Mouse (Mus musculus) forebrain, embryonic 12.5 days (tissue): ENCODE measurements at regions not wholly inside any gene's neighbourhood (a gene's known extent, or its start where the extent isn't known, plus 50 kb on each side); places are given as distances from the start of the nearest gene placed in this dataset.
A peak's percentile ranks its signal among the peaks of the same experiment; 100 is the strongest.
"Not testable (repeated sequence)": the region's sequence is repeated elsewhere in the genome, so short reads cannot be mapped to it uniquely, and the experiment has no call there.

ENCODE experiments used
- ATAC-seq: fragments of 200-750 bp; cut with Nextera tagmentation; 2 replicates; pipeline ENCODE4 v1.8.0; 2017; ENCODE audit warnings: moderate TSS enrichment; ENCODE audit not compliant: low FRiP score
- H3K27ac ChIP-seq: fragments of 300-500 bp; sonication (generic); 2 replicates; pipeline ENCODE4 v1.5.1; 2016; ENCODE audit warnings: mild to moderate bottlenecking
- H3K27me3 ChIP-seq: fragments of 300-500 bp; sonication (generic); 2 replicates; pipeline ENCODE4 v1.6.1; 2016; ENCODE audit warnings: mild to moderate bottlenecking
- H3K36me3 ChIP-seq: fragments of 300-500 bp; sonication (generic); replicated peaks from 2 replicates; pipeline ENCODE4 v1.6.1; 2016; ENCODE audit warnings: mild to moderate bottlenecking
- H3K4me1 ChIP-seq: fragments of 300-500 bp; sonication (generic); 2 replicates; pipeline ENCODE4 v1.6.1; 2016
- H3K4me2 ChIP-seq: fragments of 300-500 bp; sonication (generic); 2 replicates; pipeline ENCODE4 v1.6.1; 2016; ENCODE audit warnings: mild to moderate bottlenecking, moderate library complexity
- H3K4me3 ChIP-seq: fragments of 300-500 bp; sonication (generic); replicated peaks from 2 replicates; pipeline ENCODE4 v1.5.1; 2016; ENCODE audit warnings: mild to moderate bottlenecking
- H3K9ac ChIP-seq: fragments of 300-500 bp; sonication (generic); 2 replicates; pipeline ENCODE4 v1.6.1; 2016; ENCODE audit warnings: mild to moderate bottlenecking
- H3K9me3 ChIP-seq: fragments of 300-500 bp; sonication (generic); 2 replicates; pipeline ENCODE4 v1.6.1; 2016
- WGBS: fragments of 180-500 bp; shearing (Covaris S2); methylation state at CpG from one replicate; pipeline ENCODE4 v1.1.7; 2016; 5-methylcytosine and 5-hydroxymethylcytosine counted together

DNA sequence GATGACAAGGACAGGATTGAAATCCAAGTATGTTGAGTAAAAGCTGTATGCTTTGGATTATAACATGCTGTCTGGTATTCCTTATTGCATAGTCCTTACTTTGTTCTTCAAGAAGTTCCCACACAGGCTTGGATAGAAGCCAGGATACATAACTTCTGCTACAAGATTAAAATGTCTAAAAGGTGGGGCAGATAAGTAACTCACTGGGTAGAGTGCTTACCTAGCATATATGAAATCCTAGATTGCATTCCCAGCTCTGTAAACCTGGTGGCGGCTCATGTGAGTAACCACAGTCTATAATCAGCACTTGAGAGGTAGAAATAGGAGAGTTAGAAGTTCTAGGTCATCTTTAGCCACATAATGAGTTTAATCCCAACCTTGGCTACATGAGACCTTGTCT, 126.0 kb upstream of the Try4 start:
- no peak overlapping the region for H3K9ac ChIP-seq
- ATAC-seq = no peak
- WGBS = 88% methylated on average over 1 of the region's 1 CpGs
- no peak overlapping the region for H3K27ac ChIP-seq
- H3K4me2 ChIP-seq = no peak overlapping the region
- H3K9me3 ChIP-seq = no peaks in the 10 kb centered on the region
- H3K27me3 ChIP-seq = no peaks in the 10 kb centered on the region
- no peak overlapping the region for H3K4me3 ChIP-seq
- H3K4me1 ChIP-seq = no peaks in the 10 kb centered on the region
- no peaks in the 10 kb centered on the region for H3K36me3 ChIP-seq

DNA sequence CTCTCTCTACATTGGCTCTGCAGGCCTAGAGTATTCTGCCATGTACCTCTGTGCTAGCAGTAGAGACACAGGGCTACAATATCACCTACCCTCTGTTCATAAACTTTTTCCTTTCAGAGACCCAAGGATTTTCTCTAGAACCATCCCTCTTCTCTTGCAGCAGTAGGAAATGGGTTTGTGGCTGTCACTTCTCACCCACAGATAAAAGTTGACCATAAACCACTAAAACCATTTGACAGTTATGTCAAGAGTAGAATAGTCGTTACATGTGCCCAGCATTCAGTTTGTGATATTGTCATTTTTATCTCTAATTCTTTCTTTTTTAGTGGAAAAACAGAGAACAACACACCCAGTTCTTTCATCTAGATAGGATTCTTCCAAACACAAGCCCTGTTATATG, 128.2 kb upstream of the 2210010C04Rik start:
- Histone ChIP-seq H3K36me3 (no peaks in the 10 kb centered on the region), H3K9me3 (no peaks in the 10 kb centered on the region), H3K27me3 (no peaks in the 10 kb centered on the region), H3K4me2 (no peak overlapping the region), H3K4me3 (no peak overlapping the region), H3K9ac (no peak overlapping the region), H3K27ac (no peak overlapping the region), H3K4me1 (no peaks in the 10 kb centered on the region)
- WGBS = 79% methylated on average over 1 of the region's 1 CpGs
- no peak for ATAC-seq

DNA sequence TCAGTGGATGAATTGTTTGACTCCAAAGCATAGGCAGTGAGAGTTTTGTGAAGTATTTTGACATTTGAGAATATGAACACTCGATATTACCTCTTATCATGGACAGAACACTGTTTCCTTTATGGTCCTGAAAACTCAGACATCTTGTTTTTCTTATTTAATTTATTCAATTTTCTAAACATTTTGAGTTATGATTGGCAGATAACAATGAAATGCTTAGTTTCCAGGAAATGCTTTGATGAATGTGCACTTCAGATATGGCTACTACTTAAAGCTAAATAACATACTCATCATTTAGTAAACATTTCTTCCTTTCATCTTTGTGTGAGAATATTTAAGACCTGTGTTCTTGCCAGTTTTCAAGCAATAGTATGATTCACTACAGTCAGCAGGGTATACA, 126.4 kb upstream of the 2210010C04Rik start:
- 81% methylated on average over 1 of the region's 1 CpGs for WGBS
- no peaks in the 10 kb centered on the region for H3K27me3 ChIP-seq
- H3K9me3 ChIP-seq = no peaks in the 10 kb centered on the region
- no peak for ATAC-seq
- no peaks in the 10 kb centered on the region for H3K36me3 ChIP-seq
- H3K4me3 ChIP-seq = no peak overlapping the region
- H3K9ac ChIP-seq = no peak overlapping the region
- H3K4me1 ChIP-seq = no peaks in the 10 kb centered on the region
- no peak overlapping the region for H3K4me2 ChIP-seq
- no peak overlapping the region for H3K27ac ChIP-seq

DNA sequence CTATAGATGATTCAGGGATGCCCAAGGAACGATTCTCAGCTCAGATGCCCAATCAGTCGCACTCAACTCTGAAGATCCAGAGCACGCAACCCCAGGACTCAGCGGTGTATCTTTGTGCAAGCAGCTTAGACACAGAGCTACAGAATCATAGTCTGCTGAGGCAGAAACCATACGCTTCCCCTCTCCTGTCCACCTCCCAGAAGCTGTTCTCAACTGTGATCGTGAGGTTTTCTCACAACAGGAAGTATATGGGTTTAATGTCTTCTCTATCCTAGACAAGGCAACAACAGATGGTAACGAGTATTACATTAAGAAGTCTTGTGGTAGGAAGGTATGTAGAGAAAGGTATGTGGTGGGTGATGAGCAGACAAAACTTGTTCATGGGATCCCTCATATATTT, 116.8 kb upstream of the 2210010C04Rik start:
- no peak overlapping the region for H3K4me2 ChIP-seq
- H3K4me3 ChIP-seq = no peak overlapping the region
- H3K27ac ChIP-seq = no peak overlapping the region
- H3K27me3 ChIP-seq = no peaks in the 10 kb centered on the region
- no peak for ATAC-seq
- WGBS = 92% methylated on average over 7 of the region's 7 CpGs
- no peaks in the 10 kb centered on the region for H3K9me3 ChIP-seq
- no peak overlapping the region for H3K9ac ChIP-seq
- no peaks in the 10 kb centered on the region for H3K4me1 ChIP-seq
- H3K36me3 ChIP-seq = no peaks in the 10 kb centered on the region

DNA sequence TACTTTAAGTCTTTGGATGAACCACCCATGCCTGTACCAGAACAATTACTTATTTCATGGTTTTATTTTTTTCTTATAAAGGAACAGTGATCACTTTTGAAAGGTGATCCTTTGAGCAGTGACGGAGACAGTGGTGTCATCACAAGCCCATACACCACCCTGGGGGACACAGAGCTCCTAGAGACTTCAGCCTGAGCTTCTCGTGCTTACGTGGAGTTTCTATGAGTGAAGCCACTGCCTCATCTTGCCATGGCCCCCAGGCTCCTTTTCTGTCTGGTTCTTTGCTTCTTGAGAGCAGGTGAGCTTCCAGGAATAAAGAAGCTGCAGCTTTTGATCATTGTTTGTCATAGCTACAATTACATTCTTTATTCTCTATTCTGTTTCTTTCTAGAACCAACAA, 116.2 kb upstream of the 2210010C04Rik start:
- H3K4me1 ChIP-seq = no peaks in the 10 kb centered on the region
- 87% methylated on average over 3 of the region's 3 CpGs for WGBS

DNA sequence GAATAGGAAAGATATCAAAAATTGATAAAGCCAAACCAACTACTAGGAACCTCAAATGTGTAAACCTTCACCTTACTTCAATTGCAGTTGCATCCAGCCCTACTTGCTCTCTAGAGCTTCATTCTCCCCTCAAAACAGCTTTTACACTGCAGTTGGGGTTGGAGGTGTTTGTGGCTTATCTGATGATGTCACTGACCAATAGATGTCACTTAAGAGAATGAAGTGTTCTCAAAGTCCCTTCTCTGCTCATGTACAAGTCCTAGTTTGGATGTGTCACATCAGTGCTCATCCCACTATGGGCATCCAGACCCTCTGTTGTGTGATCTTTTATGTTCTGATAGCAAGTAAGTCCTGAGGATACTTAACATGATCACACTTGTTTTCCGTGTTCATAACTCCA, 105.6 kb upstream of the 2210010C04Rik start:
- H3K36me3 ChIP-seq = no peaks in the 10 kb centered on the region
- no peak overlapping the region for H3K4me2 ChIP-seq
- no peaks in the 10 kb centered on the region for H3K27me3 ChIP-seq
- H3K27ac ChIP-seq = no peak overlapping the region
- no peak overlapping the region for H3K9ac ChIP-seq
- H3K4me1 ChIP-seq = no peaks in the 10 kb centered on the region
- H3K4me3 ChIP-seq = no peak overlapping the region
- no peaks in the 10 kb centered on the region for H3K9me3 ChIP-seq
- ATAC-seq = no peak
- 91% methylated on average over 1 of the region's 1 CpGs for WGBS

More for the DNA sequence above, 116.2 kb upstream of the 2210010C04Rik start:
- no peak overlapping the region for H3K9ac ChIP-seq
- H3K4me2 ChIP-seq = no peak overlapping the region
- no peak overlapping the region for H3K27ac ChIP-seq
- no peaks in the 10 kb centered on the region for H3K9me3 ChIP-seq
- H3K4me3 ChIP-seq = no peak overlapping the region
- ATAC-seq = no peak
- H3K27me3 ChIP-seq = no peaks in the 10 kb centered on the region
- no peaks in the 10 kb centered on the region for H3K36me3 ChIP-seq

DNA sequence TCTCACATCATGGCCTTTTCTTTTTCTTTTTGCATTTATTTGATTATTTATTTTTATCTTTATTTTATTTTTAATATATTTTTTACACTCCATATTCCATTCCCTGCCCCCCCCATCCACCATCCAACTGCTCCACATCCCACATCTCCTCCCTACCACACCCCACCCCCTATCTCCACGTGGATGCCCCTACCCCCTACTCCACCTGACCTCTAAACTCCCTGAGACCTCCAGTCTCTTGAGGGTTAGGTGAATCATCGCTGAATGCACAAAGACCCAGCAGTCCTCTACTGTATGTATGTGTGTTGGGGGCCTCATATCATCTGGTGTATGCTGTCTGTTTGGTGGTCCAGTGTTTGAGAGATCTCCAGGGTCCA, 102.1 kb upstream of the 2210010C04Rik start:
- not testable (repeated sequence) for H3K4me3 ChIP-seq, H3K4me2 ChIP-seq, H3K27me3 ChIP-seq, H3K27ac ChIP-seq, H3K9ac ChIP-seq, H3K4me1 ChIP-seq, H3K36me3 ChIP-seq, H3K9me3 ChIP-seq, ATAC-seq
- WGBS = 53% methylated on average over 2 of the region's 2 CpGs

DNA sequence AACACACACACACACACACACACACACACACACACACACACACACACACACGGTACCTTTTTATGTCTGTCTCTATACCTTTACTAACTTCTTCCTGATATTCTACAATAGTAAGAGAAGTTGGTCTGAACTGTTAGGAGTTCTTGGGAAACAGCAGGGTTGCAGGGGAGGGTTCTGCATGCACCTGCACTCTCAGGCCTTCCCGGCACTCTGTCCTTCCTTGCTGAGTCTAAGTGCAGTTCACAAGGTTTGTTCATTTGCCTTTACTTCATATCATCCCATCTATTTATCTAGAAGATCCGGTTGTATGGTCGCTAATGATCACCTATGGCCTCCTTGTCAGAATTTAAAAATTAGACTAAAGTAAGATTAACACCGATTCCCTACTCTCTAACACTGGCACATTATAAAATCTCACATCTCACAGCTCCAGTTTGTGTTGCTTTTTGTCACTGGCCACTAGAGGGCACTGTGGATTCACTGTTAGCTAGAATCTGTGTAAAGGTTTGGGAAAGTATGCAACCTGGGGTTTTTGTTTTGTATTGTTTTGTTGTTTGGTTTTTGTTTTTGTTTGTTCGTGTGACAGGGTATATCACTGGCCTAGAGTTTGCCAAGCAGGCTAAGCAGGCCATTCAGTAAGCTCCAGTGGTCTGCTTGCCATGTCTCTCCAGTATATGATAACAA, 101.5 kb upstream of the 2210010C04Rik start:
- no peak overlapping the region for H3K9ac ChIP-seq
- H3K27ac ChIP-seq = no peak overlapping the region
- H3K4me2 ChIP-seq = no peak overlapping the region
- H3K4me3 ChIP-seq = no peak overlapping the region
- H3K9me3 ChIP-seq = no peaks in the 10 kb centered on the region
- no peaks in the 10 kb centered on the region for H3K27me3 ChIP-seq
- WGBS = 36% methylated on average over 6 of the region's 6 CpGs
- ATAC-seq = peak; percentile 61; the same call in 1 of the 2 replicates
- H3K4me1 ChIP-seq = no peaks in the 10 kb centered on the region
- H3K36me3 ChIP-seq = no peaks in the 10 kb centered on the region

DNA sequence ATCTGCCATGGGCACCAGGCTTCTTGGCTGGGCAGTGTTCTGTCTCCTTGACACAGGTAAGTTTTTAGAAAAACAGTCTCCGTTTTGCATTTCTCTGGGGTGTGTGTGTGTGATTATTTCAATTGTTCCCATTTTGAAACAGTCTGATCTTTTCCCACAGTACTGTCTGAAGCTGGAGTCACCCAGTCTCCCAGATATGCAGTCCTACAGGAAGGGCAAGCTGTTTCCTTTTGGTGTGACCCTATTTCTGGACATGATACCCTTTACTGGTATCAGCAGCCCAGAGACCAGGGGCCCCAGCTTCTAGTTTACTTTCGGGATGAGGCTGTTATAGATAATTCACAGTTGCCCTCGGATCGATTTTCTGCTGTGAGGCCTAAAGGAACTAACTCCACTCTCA, 99.9 kb upstream of the 2210010C04Rik start:
- Histone ChIP-seq H3K4me2 (no peak overlapping the region), H3K9me3 (no peaks in the 10 kb centered on the region), H3K27me3 (no peaks in the 10 kb centered on the region), H3K27ac (no peak overlapping the region), H3K4me1 (no peaks in the 10 kb centered on the region), H3K4me3 (no peak overlapping the region), H3K36me3 (no peaks in the 10 kb centered on the region), H3K9ac (no peak overlapping the region)
- 80% methylated on average over 4 of the region's 4 CpGs for whole genome bisulfite sequencing
- ATAC-seq = no peak

DNA sequence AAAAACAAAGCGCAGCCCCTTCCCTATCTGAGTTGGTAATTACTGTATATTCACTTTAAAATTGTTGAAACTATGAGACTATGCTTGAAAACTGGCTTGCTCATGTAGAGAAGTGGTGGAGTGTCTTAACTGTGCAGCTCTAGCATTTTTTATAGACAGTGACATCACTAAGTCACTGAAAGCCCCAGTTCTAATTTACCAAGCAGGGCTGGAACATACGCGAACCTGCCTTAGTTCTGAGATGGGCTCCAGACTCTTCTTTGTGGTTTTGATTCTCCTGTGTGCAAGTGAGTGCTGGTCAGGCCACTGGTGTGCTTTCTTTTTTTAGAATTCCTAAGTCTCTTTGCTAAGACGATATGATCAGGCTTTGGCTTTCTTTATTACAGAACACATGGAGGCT, 94.6 kb upstream of the 2210010C04Rik start:
- Histone ChIP-seq H3K27me3 (no peaks in the 10 kb centered on the region), H3K36me3 (no peaks in the 10 kb centered on the region), H3K4me3 (no peak overlapping the region), H3K4me2 (no peak overlapping the region), H3K4me1 (no peaks in the 10 kb centered on the region), H3K9me3 (no peaks in the 10 kb centered on the region), H3K27ac (no peak overlapping the region), H3K9ac (no peak overlapping the region)
- ATAC-seq = no peak
- 91% methylated on average over 4 of the region's 4 CpGs for WGBS

DNA sequence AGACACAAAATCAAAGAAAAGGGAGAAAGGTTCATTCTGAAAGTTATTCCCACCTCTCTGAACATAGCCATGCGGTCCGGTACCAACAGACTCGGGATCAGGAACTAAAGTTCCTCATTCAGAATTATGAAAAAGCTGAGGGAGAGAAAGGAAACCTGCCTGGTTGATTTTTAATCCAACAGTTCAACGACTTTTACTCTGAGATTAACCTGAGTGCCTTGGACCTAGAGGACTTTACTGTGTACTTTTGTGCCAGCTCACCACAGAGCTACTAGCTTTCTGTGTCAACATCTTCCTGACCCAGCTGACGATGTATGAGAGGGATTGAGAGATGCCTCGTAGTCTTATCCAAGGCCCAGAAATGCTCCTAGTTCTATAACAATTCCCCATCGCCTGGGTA, 92.5 kb upstream of the 2210010C04Rik start:
- H3K36me3 ChIP-seq = no peaks in the 10 kb centered on the region
- H3K9me3 ChIP-seq = no peaks in the 10 kb centered on the region
- WGBS = 90% methylated on average over 7 of the region's 7 CpGs
- H3K27ac ChIP-seq = no peak overlapping the region
- H3K9ac ChIP-seq = no peak overlapping the region
- no peak overlapping the region for H3K4me3 ChIP-seq
- no peak for ATAC-seq
- no peaks in the 10 kb centered on the region for H3K4me1 ChIP-seq
- no peaks in the 10 kb centered on the region for H3K27me3 ChIP-seq
- H3K4me2 ChIP-seq = no peak overlapping the region

DNA sequence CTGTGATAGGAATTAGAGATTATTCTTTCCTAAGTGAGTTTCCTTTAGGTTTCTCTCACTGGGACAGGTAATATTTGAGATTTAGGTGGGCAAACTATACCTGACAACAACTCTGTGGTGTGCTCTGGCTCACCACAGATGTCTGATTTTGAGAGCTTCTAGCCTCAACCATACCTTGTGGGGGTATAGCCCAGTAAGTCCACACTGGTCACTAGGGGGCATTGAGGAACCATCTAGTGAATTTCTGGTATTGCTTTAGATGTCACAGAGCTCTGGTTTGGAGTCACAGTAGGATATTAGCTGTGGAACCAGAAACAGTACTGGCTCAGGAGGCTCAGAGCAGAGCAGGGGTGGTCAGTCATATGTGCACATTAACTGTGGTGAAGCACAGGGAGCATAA, 91.5 kb upstream of the 2210010C04Rik start:
- no peak overlapping the region for H3K4me2 ChIP-seq
- H3K27ac ChIP-seq = no peak overlapping the region
- H3K36me3 ChIP-seq = no peaks in the 10 kb centered on the region
- no peak overlapping the region for H3K9ac ChIP-seq
- H3K27me3 ChIP-seq = no peaks in the 10 kb centered on the region
- no peak for ATAC-seq
- no peaks in the 10 kb centered on the region for H3K9me3 ChIP-seq
- H3K4me1 ChIP-seq = no peaks in the 10 kb centered on the region
- H3K4me3 ChIP-seq = no peak overlapping the region

DNA sequence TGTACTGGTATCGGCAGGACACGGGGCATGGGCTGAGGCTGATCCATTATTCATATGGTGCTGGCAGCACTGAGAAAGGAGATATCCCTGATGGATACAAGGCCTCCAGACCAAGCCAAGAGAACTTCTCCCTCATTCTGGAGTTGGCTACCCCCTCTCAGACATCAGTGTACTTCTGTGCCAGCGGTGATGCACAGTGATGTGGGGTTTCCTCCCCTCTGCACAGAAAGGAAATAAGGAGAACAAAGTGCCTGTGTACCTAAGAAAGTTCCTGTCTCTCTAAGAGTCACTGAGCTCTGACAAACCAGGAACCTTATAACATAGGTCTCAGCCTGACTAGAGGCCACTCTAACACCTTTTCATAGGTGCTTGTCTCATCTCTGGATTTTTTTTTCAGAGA, 86.3 kb upstream of the 2210010C04Rik start:
- Histone ChIP-seq H3K36me3 (no peaks in the 10 kb centered on the region), H3K9ac (no peak overlapping the region), H3K9me3 (no peaks in the 10 kb centered on the region), H3K4me3 (no peak overlapping the region), H3K27me3 (no peaks in the 10 kb centered on the region), H3K4me2 (no peak overlapping the region), H3K27ac (no peak overlapping the region), H3K4me1 (no peaks in the 10 kb centered on the region)
- WGBS = 93% methylated on average over 3 of the region's 3 CpGs
- no peak for ATAC-seq
